Mouse (Mus musculus) spleen, adult 2 months (tissue): ENCODE measurements around the gene Hoxb7. TPM values are rescaled to one million over a fixed set of nuclear protein-coding genes. Genes with fewer than 3 reads are reported as not detected.

ENCODE experiments used
- DNase-seq, 2 experiments: peaks; one replicate each; pipeline versions ENCODE4 v3.0.0 to v3.0.0-alpha.2; 2012 to 2021; ENCODE audit warnings: low spot score in 2 of 2, low read depth in 1 of 2
- H3K27ac ChIP-seq: fragments of 200-500 bp; 2 replicates; pipeline ENCODE4 v1.5.1; 2012; ENCODE audit warnings: low read length, inconsistent platforms; ENCODE audit not compliant: insufficient read depth
- H3K27me3 ChIP-seq: fragments of 200-500 bp; 2 replicates; pipeline ENCODE4 v1.6.1; 2012; ENCODE audit warnings: mild to moderate bottlenecking, moderate library complexity, low read length, inconsistent platforms; ENCODE audit not compliant: control insufficient read depth, insufficient read depth
- H3K36me3 ChIP-seq: fragments of 200-500 bp; 2 replicates; pipeline ENCODE4 v1.6.1; 2012; ENCODE audit warnings: mild to moderate bottlenecking, low read length, inconsistent platforms; ENCODE audit not compliant: control insufficient read depth, insufficient read depth
- H3K4me1 ChIP-seq: fragments of 200-500 bp; 2 replicates; pipeline ENCODE4 v1.6.1; 2011; ENCODE audit warnings: inconsistent platforms; ENCODE audit not compliant: control insufficient read depth, insufficient read depth, insufficient read length
- H3K4me3 ChIP-seq: fragments of 200-500 bp; 2 replicates; pipeline ENCODE4 v1.5.1; 2011; ENCODE audit warnings: mild to moderate bottlenecking, inconsistent platforms; ENCODE audit not compliant: insufficient read depth, insufficient read length; ENCODE audit errors: extremely low read depth
- CTCF ChIP-seq: fragments of 200-500 bp; IDR thresholded peaks from 2 replicates; pipeline ENCODE4 v1.5.1; 2011; ENCODE audit warnings: mild to moderate bottlenecking, inconsistent platforms; ENCODE audit not compliant: insufficient read depth, insufficient read length, insufficient replicate concordance; ENCODE audit errors: extremely low read depth
- POLR2A ChIP-seq: fragments of 200-500 bp; IDR thresholded peaks from 2 replicates; pipeline ENCODE4 v1.6.1; 2011; ENCODE audit warnings: low read depth, low read length, inconsistent platforms
- WGBS: fragments of 180-500 bp; shearing (Covaris S2); methylation state at CpG from one replicate; pipeline ENCODE4 v1.1.7; 2018; 5-methylcytosine and 5-hydroxymethylcytosine counted together
- polyA plus RNA-seq: library from polyadenylated mRNA; depleted of rRNA; stranded (reverse); fragments of >200 nt; gene quantifications from 2 replicates; pipeline ENCODE4 v1.2.3, GENCODE M21; 2012

The Hoxb7 gene
- polyA plus RNA-seq, 1 experiment = 0.62 TPM

GRCm38 (mm10) chr11:96268031-96268745 lies 18.2 kb upstream of the Hoxb7 start:
- WGBS = 50% methylated on average over 1 of the region's 1 CpGs
- TF ChIP-seq CTCF (no peak), POLR2A (no peak)
- peaks cover 41% of the 10 kb centered on the region for H3K27me3 ChIP-seq

GRCm38 (mm10) chr11:96269869-96270268 lies 16.6 kb upstream of the Hoxb7 start:
- H3K36me3 ChIP-seq = no peaks in the 10 kb centered on the region
- no peak overlapping the region for H3K27ac ChIP-seq
- DNase-seq = no peak
- H3K27me3 ChIP-seq = peaks cover 38% of the 10 kb centered on the region
- 6% methylated on average over 19 of the region's 19 CpGs for WGBS
- no peak for TF ChIP-seq POLR2A
- TF ChIP-seq CTCF = no peak
- H3K4me1 ChIP-seq = peaks cover 2% of the 10 kb centered on the region
- no peak overlapping the region for H3K4me3 ChIP-seq

More at GRCm38 (mm10) chr11:96268031-96268745, 18.2 kb upstream of the Hoxb7 start:
- no peak overlapping the region for H3K27ac ChIP-seq
- H3K36me3 ChIP-seq = no peaks in the 10 kb centered on the region
- no peak overlapping the region for H3K4me3 ChIP-seq
- H3K4me1 ChIP-seq = peaks cover 2% of the 10 kb centered on the region
- DNase-seq = no peak

GRCm38 (mm10) chr11:96270996-96271540 lies 15.4 kb upstream of the Hoxb7 start, which contains the start of gene Hoxb9:
Gene Hoxb9 (plus strand): TSS chr11:96271457.
- peak within 1 kb of the TSS; percentile 30; the same call in 1 of the 2 replicates for H3K4me3 ChIP-seq
- H3K27ac ChIP-seq = no peak within 1 kb of the TSS
- peaks cover 38% of the 10 kb centered on the region for H3K27me3 ChIP-seq
- TF ChIP-seq POLR2A = no peak
- no peak for TF ChIP-seq CTCF
- 2% methylated on average over 40 of the region's 40 CpGs for WGBS
- H3K36me3 ChIP-seq = no peaks in the 10 kb centered on the region
- H3K4me1 ChIP-seq = peaks cover 2% of the 10 kb centered on the region
- DNase-seq = no peak

- no peak for TF ChIP-seq POLR2A
- no peak for TF ChIP-seq CTCF
- no peak for DNase-seq
- H3K27ac ChIP-seq = no peak overlapping the region
- H3K27me3 ChIP-seq = peaks cover 39% of the 10 kb centered on the region
- peak overlapping the region; percentile 30; the same call in 1 of the 2 replicates for H3K4me3 ChIP-seq
- WGBS = 2% methylated on average over 52 of the region's 52 CpGs
- no peaks in the 10 kb centered on the region for H3K36me3 ChIP-seq
- H3K4me1 ChIP-seq = peaks cover 2% of the 10 kb centered on the region
Observed at GRCm38 (mm10) chr11:96271541-96272011, 14.8 kb upstream of the Hoxb7 start.

- Histone ChIP-seq H3K36me3 (no peaks in the 10 kb centered on the region), H3K4me3 (peak overlapping the region; percentile 4; the same call in 1 of the 2 replicates), H3K27ac (no peak overlapping the region), H3K27me3 (peaks cover 43% of the 10 kb centered on the region), H3K4me1 (peaks cover 2% of the 10 kb centered on the region)
- TF ChIP-seq CTCF (no peak), POLR2A (no peak)
- 3% methylated on average over 58 of the region's 58 CpGs for WGBS
- no peak for DNase-seq
Observed at GRCm38 (mm10) chr11:96272024-96272921, 14.2 kb upstream of the Hoxb7 start.

GRCm38 (mm10) chr11:96274428-96274827 lies 12.0 kb upstream of the Hoxb7 start:
- 64% methylated on average over 10 of the region's 10 CpGs for WGBS
- DNase-seq = no peak
- H3K27ac ChIP-seq = no peak overlapping the region
- no peaks in the 10 kb centered on the region for H3K36me3 ChIP-seq
- no peak for TF ChIP-seq CTCF
- TF ChIP-seq POLR2A = no peak
- no peak overlapping the region for H3K4me3 ChIP-seq
- H3K27me3 ChIP-seq = peaks cover 46% of the 10 kb centered on the region
- H3K4me1 ChIP-seq = peaks cover 2% of the 10 kb centered on the region
